Mouse (Mus musculus): ENCODE results near the gene Zfp341. TPM values are rescaled to one million over a fixed set of nuclear protein-coding genes. Genes with fewer than 3 reads are reported as not detected.

The Zfp341 gene
- polyA plus RNA-seq, 1 experiment from 2014 or later: 1.0 TPM

GRCm38 (mm10) chr2:154570666-154571065 lies 42.4 kb upstream of the Zfp341 start:
- no peak overlapping the region for H3K4me3 ChIP-seq (ENCODE audit: low read depth, low read length)
- H3K4me2 ChIP-seq (replicated peaks; ENCODE audit: low read depth, low read length): no peak overlapping the region

GRCm38 (mm10) chr2:154571266-154571665 lies 41.8 kb upstream of the Zfp341 start:
- Histone ChIP-seq H3K4me1 (replicated peaks; ENCODE audit: control insufficient read depth, insufficient read depth, low read length) (peaks cover 8% of the 10 kb centered on the region; the same call in 1 of the 2 replicates), H3K4me2 (replicated peaks; ENCODE audit: low read depth, low read length) (no peak overlapping the region), H3K27me3 (ENCODE audit: control insufficient read depth, insufficient read depth, low read length) (no peaks in the 10 kb centered on the region), H3K27ac (ENCODE audit: low read depth, low read length) (no peak overlapping the region), H3K9me3 (ENCODE audit: control insufficient read depth, low read length) (no peaks in the 10 kb centered on the region), H3K36me3 (ENCODE audit: control insufficient read depth, insufficient read depth, low read length) (no peaks in the 10 kb centered on the region), H3K9ac (ENCODE audit: low read depth, low read length) (no peak overlapping the region), H3K4me3 (ENCODE audit: low read depth, low read length) (no peak overlapping the region)
- 88% methylated on average over 4 of the region's 4 CpGs for WGBS
- ATAC-seq (ENCODE audit: low FRiP score) (no peak), DNase-seq (ENCODE audit: low spot score) (no peak)

More at GRCm38 (mm10) chr2:154570666-154571065, 42.4 kb upstream of the Zfp341 start:
- 75% methylated on average over 4 of the region's 4 CpGs for WGBS
- Histone ChIP-seq H3K27me3 (ENCODE audit: control insufficient read depth, insufficient read depth, low read length) (no peaks in the 10 kb centered on the region), H3K9ac (ENCODE audit: low read depth, low read length) (no peak overlapping the region), H3K36me3 (ENCODE audit: control insufficient read depth, insufficient read depth, low read length) (no peaks in the 10 kb centered on the region), H3K27ac (ENCODE audit: low read depth, low read length) (no peak overlapping the region), H3K4me1 (replicated peaks; ENCODE audit: control insufficient read depth, insufficient read depth, low read length) (peaks cover 11% of the 10 kb centered on the region), H3K9me3 (ENCODE audit: control insufficient read depth, low read length) (no peaks in the 10 kb centered on the region)
- ATAC-seq (ENCODE audit: low FRiP score) (no peak), DNase-seq (ENCODE audit: low spot score) (no peak)

GRCm38 (mm10) chr2:154571976-154572375 lies 41.1 kb upstream of the Zfp341 start:
- no peak overlapping the region for H3K9ac ChIP-seq (ENCODE audit: low read depth, low read length)
- H3K4me3 ChIP-seq (ENCODE audit: low read depth, low read length): no peak overlapping the region
- no peak overlapping the region for H3K27ac ChIP-seq (ENCODE audit: low read depth, low read length)
- no peak overlapping the region for H3K4me2 ChIP-seq (replicated peaks; ENCODE audit: low read depth, low read length)
- H3K4me1 ChIP-seq (replicated peaks; ENCODE audit: control insufficient read depth, insufficient read depth, low read length): peaks cover 10% of the 10 kb centered on the region
- ATAC-seq (ENCODE audit: low FRiP score) (no peak), DNase-seq (ENCODE audit: low spot score) (no peak)
- no peaks in the 10 kb centered on the region for H3K9me3 ChIP-seq (ENCODE audit: control insufficient read depth, low read length)
- no peaks in the 10 kb centered on the region for H3K36me3 ChIP-seq (ENCODE audit: control insufficient read depth, insufficient read depth, low read length)
- no peaks in the 10 kb centered on the region for H3K27me3 ChIP-seq (ENCODE audit: control insufficient read depth, insufficient read depth, low read length)
- WGBS: 79% methylated on average over 8 of the region's 8 CpGs

DNA sequence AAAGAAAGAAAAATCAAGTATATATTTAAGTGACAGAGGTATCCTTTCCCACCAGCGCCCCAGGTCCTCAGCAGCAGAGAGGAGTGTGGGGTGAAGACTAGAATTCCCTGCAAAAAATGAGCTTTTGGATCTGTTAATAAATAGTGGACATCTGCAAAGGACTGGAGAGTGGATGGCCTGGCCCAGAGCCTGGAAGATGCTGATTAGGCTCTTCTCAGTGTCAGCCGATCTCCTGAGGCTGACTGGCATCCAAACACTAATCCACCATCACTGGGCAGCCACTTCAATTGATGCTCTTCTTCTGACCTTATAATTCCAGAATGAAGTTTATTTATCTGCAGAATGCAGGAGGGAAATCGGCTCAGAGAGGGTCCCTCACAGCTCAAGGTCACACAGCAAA lies 40.1 kb upstream of the Zfp341 start:
- WGBS: 94% methylated on average over 3 of the region's 3 CpGs
- H3K4me2 ChIP-seq (replicated peaks; ENCODE audit: low read depth, low read length): no peak overlapping the region
- ATAC-seq (ENCODE audit: low FRiP score) (no peak), DNase-seq (ENCODE audit: low spot score) (no peak)
- H3K4me1 ChIP-seq (replicated peaks; ENCODE audit: control insufficient read depth, insufficient read depth, low read length): peaks cover 12% of the 10 kb centered on the region
- no peaks in the 10 kb centered on the region for H3K27me3 ChIP-seq (ENCODE audit: control insufficient read depth, insufficient read depth, low read length)
- no peak overlapping the region for H3K9ac ChIP-seq (ENCODE audit: low read depth, low read length)
- H3K27ac ChIP-seq (ENCODE audit: low read depth, low read length): no peak overlapping the region
- no peaks in the 10 kb centered on the region for H3K36me3 ChIP-seq (ENCODE audit: control insufficient read depth, insufficient read depth, low read length)
- no peaks in the 10 kb centered on the region for H3K9me3 ChIP-seq (ENCODE audit: control insufficient read depth, low read length)
- H3K4me3 ChIP-seq (ENCODE audit: low read depth, low read length): no peak overlapping the region

GRCm38 (mm10) chr2:154574271-154574670 lies 38.8 kb upstream of the Zfp341 start:
- DNase-seq (ENCODE audit: low spot score) (peak; percentile 23), ATAC-seq (ENCODE audit: low FRiP score) (no peak)
- Histone ChIP-seq H3K36me3 (ENCODE audit: control insufficient read depth, insufficient read depth, low read length) (no peaks in the 10 kb centered on the region), H3K9me3 (ENCODE audit: control insufficient read depth, low read length) (no peaks in the 10 kb centered on the region), H3K4me2 (replicated peaks; ENCODE audit: low read depth, low read length) (no peak overlapping the region), H3K27ac (ENCODE audit: low read depth, low read length) (no peak overlapping the region), H3K9ac (ENCODE audit: low read depth, low read length) (no peak overlapping the region), H3K4me1 (replicated peaks; ENCODE audit: control insufficient read depth, insufficient read depth, low read length) (peaks cover 11% of the 10 kb centered on the region), H3K4me3 (ENCODE audit: low read depth, low read length) (no peak overlapping the region), H3K27me3 (ENCODE audit: control insufficient read depth, insufficient read depth, low read length) (no peaks in the 10 kb centered on the region)
- WGBS: 49% methylated on average over 7 of the region's 7 CpGs

DNA sequence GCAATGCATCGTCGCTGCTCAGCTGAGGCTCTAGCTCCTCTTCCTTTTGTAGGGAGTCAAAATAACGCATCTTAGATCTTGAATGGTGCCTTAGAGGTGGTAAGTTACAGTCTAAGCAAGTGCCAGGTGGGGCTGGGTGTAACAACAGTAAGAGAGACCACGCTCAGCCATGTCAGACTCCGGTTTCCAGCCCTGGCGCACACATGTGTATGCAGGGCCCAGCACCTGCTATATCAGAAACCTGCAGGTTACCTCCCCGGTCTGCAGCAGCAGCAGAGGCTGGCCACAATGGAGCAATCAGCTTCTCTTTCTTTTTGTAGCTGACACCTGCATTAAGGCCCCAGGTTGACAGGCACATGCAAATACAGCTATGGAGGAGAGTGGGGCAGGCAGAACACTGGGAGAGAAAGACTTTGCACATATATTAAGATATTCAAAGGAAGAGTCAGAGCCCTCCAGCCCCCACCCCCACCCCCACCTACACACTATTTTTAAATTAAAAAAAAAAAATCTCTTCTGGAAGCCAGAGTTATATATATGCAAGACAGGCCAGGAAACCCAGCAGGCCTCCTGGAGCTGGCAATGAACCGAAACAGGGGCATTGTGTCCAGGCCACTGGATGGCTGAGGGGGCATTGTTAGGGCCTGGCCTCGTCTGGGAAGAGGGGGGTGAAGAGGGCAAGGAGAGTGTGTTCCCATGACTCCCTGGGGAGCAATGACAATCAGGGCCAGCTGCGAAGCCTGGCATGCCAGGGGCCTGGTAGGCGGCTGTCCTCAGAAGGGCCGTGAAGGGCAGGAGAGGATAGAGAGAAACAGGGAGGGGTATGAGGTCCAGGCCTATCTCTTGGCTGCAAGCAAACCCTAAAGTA lies 36.0 kb upstream of the Zfp341 start:
- peak; percentile 78 for DNase-seq (ENCODE audit: low spot score)
- no peaks in the 10 kb centered on the region for H3K27me3 ChIP-seq (ENCODE audit: control insufficient read depth, insufficient read depth, low read length)
- ATAC-seq (ENCODE audit: low FRiP score): peak; percentile 90
- H3K9me3 ChIP-seq (ENCODE audit: control insufficient read depth, low read length): no peaks in the 10 kb centered on the region
- WGBS: 20% methylated on average over 12 of the region's 12 CpGs
- no peaks in the 10 kb centered on the region for H3K36me3 ChIP-seq (ENCODE audit: control insufficient read depth, insufficient read depth, low read length)
- H3K27ac ChIP-seq (ENCODE audit: low read depth, low read length): peak overlapping the region; percentile 88
- H3K4me1 ChIP-seq (replicated peaks; ENCODE audit: control insufficient read depth, insufficient read depth, low read length): peaks cover 11% of the 10 kb centered on the region
- H3K9ac ChIP-seq (ENCODE audit: low read depth, low read length): peak overlapping the region; percentile 42; the same call in 1 of the 2 replicates
- no peak overlapping the region for H3K4me2 ChIP-seq (replicated peaks; ENCODE audit: low read depth, low read length)
- no peak overlapping the region for H3K4me3 ChIP-seq (ENCODE audit: low read depth, low read length)

- H3K27ac ChIP-seq (ENCODE audit: low read depth, low read length): peak overlapping the region; percentile 88
- peaks cover 11% of the 10 kb centered on the region for H3K4me1 ChIP-seq (replicated peaks; ENCODE audit: control insufficient read depth, insufficient read depth, low read length)
- DNase-seq (ENCODE audit: low spot score) (no peak), ATAC-seq (ENCODE audit: low FRiP score) (peak; percentile 62)
- H3K4me3 ChIP-seq (ENCODE audit: low read depth, low read length): no peak overlapping the region
- no peak overlapping the region for H3K4me2 ChIP-seq (replicated peaks; ENCODE audit: low read depth, low read length)
- H3K27me3 ChIP-seq (ENCODE audit: control insufficient read depth, insufficient read depth, low read length): no peaks in the 10 kb centered on the region
- WGBS: 56% methylated on average over 6 of the region's 6 CpGs
- H3K36me3 ChIP-seq (ENCODE audit: control insufficient read depth, insufficient read depth, low read length): no peaks in the 10 kb centered on the region
- peak overlapping the region; percentile 40; the same call in 1 of the 2 replicates for H3K9ac ChIP-seq (ENCODE audit: low read depth, low read length)
- no peaks in the 10 kb centered on the region for H3K9me3 ChIP-seq (ENCODE audit: control insufficient read depth, low read length)
Measured at GRCm38 (mm10) chr2:154577744-154578067, 35.4 kb upstream of the Zfp341 start.

DNA sequence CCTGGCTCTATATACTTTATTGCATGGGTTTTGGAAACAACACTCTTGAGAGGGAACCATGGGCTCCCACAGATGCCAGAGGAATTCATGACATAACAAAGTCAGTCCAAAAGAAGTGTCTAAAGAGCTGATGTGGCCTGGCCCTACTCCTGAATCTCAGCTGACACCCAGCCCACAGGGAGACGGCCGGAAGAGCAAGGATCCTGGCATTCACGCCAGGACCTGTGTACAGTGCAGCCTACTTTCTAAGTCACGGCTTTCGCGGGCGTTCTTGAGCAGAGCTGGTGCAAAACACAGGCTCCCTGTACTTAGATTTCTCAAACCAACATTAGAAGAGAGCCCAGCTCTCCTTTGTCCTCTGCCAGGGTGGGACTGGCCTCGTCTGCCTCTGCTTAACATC lies 32.5 kb upstream of the Zfp341 start:
- ATAC-seq (ENCODE audit: low FRiP score) (no peak), DNase-seq (ENCODE audit: low spot score) (no peak)
- peaks cover 9% of the 10 kb centered on the region for H3K4me1 ChIP-seq (replicated peaks; ENCODE audit: control insufficient read depth, insufficient read depth, low read length)
- H3K27me3 ChIP-seq (ENCODE audit: control insufficient read depth, insufficient read depth, low read length): no peaks in the 10 kb centered on the region
- no peak overlapping the region for H3K4me3 ChIP-seq (ENCODE audit: low read depth, low read length)
- no peak overlapping the region for H3K27ac ChIP-seq (ENCODE audit: low read depth, low read length)
- H3K9ac ChIP-seq (ENCODE audit: low read depth, low read length): no peak overlapping the region
- 84% methylated on average over 8 of the region's 8 CpGs for WGBS
- no peaks in the 10 kb centered on the region for H3K9me3 ChIP-seq (ENCODE audit: control insufficient read depth, low read length)
- H3K4me2 ChIP-seq (replicated peaks; ENCODE audit: low read depth, low read length): no peak overlapping the region
- H3K36me3 ChIP-seq (ENCODE audit: control insufficient read depth, insufficient read depth, low read length): no peaks in the 10 kb centered on the region

GRCm38 (mm10) chr2:154581421-154581820 lies 31.7 kb upstream of the Zfp341 start:
- no peaks in the 10 kb centered on the region for H3K27me3 ChIP-seq (ENCODE audit: control insufficient read depth, insufficient read depth, low read length)
- H3K9me3 ChIP-seq (ENCODE audit: control insufficient read depth, low read length): no peaks in the 10 kb centered on the region
- peaks cover 9% of the 10 kb centered on the region for H3K4me1 ChIP-seq (replicated peaks; ENCODE audit: control insufficient read depth, insufficient read depth, low read length)
- DNase-seq (ENCODE audit: low spot score) (no peak), ATAC-seq (ENCODE audit: low FRiP score) (no peak)
- H3K36me3 ChIP-seq (ENCODE audit: control insufficient read depth, insufficient read depth, low read length): no peaks in the 10 kb centered on the region
- H3K4me2 ChIP-seq (replicated peaks; ENCODE audit: low read depth, low read length): no peak overlapping the region
- H3K27ac ChIP-seq (ENCODE audit: low read depth, low read length): no peak overlapping the region
- no peak overlapping the region for H3K4me3 ChIP-seq (ENCODE audit: low read depth, low read length)
- H3K9ac ChIP-seq (ENCODE audit: low read depth, low read length): no peak overlapping the region
- WGBS: 96% methylated on average over 1 of the region's 1 CpGs
